Mouse (Mus musculus) E14TG2a.4 (cell line): ENCODE measurements around the gene Myo9b.

ENCODE experiments used
- H3K27me3 ChIP-seq: 2 replicates; pipeline ENCODE4 v1.6.1; 2014; ENCODE audit warnings: low read length, control low read depth; ENCODE audit not compliant: insufficient read depth
- H3K36me3 ChIP-seq: 2 replicates; pipeline ENCODE4 v1.6.1; 2014; ENCODE audit warnings: low read length, control low read depth; ENCODE audit not compliant: insufficient read depth
- H3K4me1 ChIP-seq: replicated peaks from 2 replicates; pipeline ENCODE4 v1.6.1; 2014; ENCODE audit warnings: low read depth, low read length, control low read depth
- H3K4me3 ChIP-seq: replicated peaks from 2 replicates; pipeline ENCODE4 v1.5.1; 2014; ENCODE audit warnings: mild to moderate bottlenecking, low read length
- H3K9me3 ChIP-seq: 2 replicates; pipeline ENCODE4 v1.6.1; 2014; ENCODE audit warnings: low read length, control low read depth
- CTCF ChIP-seq: conservative IDR thresholded peaks from 2 replicates; pipeline ENCODE4 v1.5.1; 2014; ENCODE audit warnings: low read length
- NANOG ChIP-seq: IDR thresholded peaks from 2 replicates; pipeline ENCODE4 v1.6.1; 2014; ENCODE audit warnings: borderline replicate concordance, low read length, mixed read lengths
- POU5F1 ChIP-seq: IDR thresholded peaks from 2 replicates; pipeline ENCODE4 v1.6.1; 2014; ENCODE audit warnings: low read length, borderline replicate concordance

The Myo9b gene

GRCm38 (mm10) chr8:71358026-71358425 lies 85.5 kb downstream of the Myo9b start:
- H3K4me3 ChIP-seq: peak overlapping the region; percentile 39; the same call in 1 of the 2 replicates
- H3K4me1 ChIP-seq: peaks cover 22% of the 10 kb centered on the region
- H3K9me3 ChIP-seq: no peaks in the 10 kb centered on the region
- H3K27me3 ChIP-seq: no peaks in the 10 kb centered on the region
- peaks cover 75% of the 10 kb centered on the region for H3K36me3 ChIP-seq
- peak; percentile 27; the same call in 1 of the 2 replicates for TF ChIP-seq CTCF
- no peak for TF ChIP-seq POU5F1

DNA sequence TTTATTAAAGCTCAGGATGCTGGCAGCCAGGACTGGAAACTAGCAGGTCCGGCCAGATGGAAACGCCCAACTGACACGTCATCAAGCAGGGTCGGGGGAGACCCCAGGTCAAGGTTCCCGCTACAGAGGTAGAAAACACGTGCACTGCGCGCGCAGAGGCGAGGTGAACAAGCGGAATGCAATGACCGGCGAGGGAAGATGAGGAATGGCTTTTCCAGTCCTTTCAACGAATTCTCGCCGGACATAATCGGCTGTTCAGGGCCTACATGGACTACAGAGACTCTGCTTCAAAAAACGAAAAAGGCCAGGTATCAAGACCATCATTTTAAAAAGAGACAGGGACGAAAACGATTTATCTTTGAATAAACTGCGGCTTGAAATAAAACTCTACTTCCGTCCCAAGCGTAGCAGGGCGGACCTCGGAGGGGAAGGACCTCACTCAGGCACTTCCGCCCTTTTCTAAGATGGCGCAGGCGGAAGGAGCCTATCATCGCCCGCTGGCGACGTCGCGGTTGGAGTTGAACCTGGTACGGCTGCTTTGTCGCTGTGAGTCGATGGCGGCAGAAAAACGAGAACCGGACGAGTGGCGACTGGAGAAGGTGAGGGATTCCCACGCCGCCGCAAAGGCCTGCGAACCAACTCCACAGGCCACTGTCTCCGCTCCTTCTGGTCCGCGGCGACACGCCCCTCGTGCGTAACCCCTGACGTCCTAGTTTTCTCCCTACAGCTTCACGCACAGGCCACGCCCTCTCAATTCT lies 94.4 kb downstream of the Myo9b start, which contains the start of gene Use1:
Gene Use1 (plus strand): TSS at position 78 of the 758 bp plus-strand sequence.
- H3K36me3 ChIP-seq: peaks cover 26% of the 10 kb centered on the region
- no peak for TF ChIP-seq CTCF
- no peak for TF ChIP-seq NANOG
- no peak for TF ChIP-seq POU5F1
- no peaks in the 10 kb centered on the region for H3K9me3 ChIP-seq

GRCm38 (mm10) chr8:71367529-71368176 lies 95.1 kb downstream of the Myo9b start:
- Histone ChIP-seq H3K36me3 (peaks cover 29% of the 10 kb centered on the region), H3K27me3 (no peaks in the 10 kb centered on the region), H3K9me3 (no peaks in the 10 kb centered on the region), H3K4me3 (peak overlapping the region; percentile 86), H3K4me1 (peaks cover 49% of the 10 kb centered on the region)
- TF ChIP-seq CTCF (no peak), NANOG (no peak), POU5F1 (no peak)

More for the DNA sequence above, 94.4 kb downstream of the Myo9b start, which contains the start of gene Use1:
- Histone ChIP-seq H3K4me1 (peaks cover 43% of the 10 kb centered on the region), H3K4me3 (peak within 1 kb of the TSS; percentile 86), H3K27me3 (no peaks in the 10 kb centered on the region)

- H3K4me1 ChIP-seq: peaks cover 51% of the 10 kb centered on the region
- TF ChIP-seq CTCF: no peak
- no peak for TF ChIP-seq POU5F1
- TF ChIP-seq NANOG: no peak
- H3K27me3 ChIP-seq: no peaks in the 10 kb centered on the region
Measured at GRCm38 (mm10) chr8:71368366-71368765, 95.9 kb downstream of the Myo9b start.

GRCm38 (mm10) chr8:71369040-71369718 lies 96.7 kb downstream of the Myo9b start:
- H3K4me3 ChIP-seq: peak overlapping the region; percentile 86
- no peaks in the 10 kb centered on the region for H3K9me3 ChIP-seq
- H3K27me3 ChIP-seq: no peaks in the 10 kb centered on the region
- TF ChIP-seq POU5F1 (no peak), NANOG (no peak), CTCF (no peak)
- H3K4me1 ChIP-seq: peaks cover 54% of the 10 kb centered on the region
- H3K36me3 ChIP-seq: peaks cover 44% of the 10 kb centered on the region

More at GRCm38 (mm10) chr8:71368366-71368765, 95.9 kb downstream of the Myo9b start:
- Histone ChIP-seq H3K9me3 (no peaks in the 10 kb centered on the region), H3K36me3 (peaks cover 36% of the 10 kb centered on the region), H3K4me3 (peak overlapping the region; percentile 86)

DNA sequence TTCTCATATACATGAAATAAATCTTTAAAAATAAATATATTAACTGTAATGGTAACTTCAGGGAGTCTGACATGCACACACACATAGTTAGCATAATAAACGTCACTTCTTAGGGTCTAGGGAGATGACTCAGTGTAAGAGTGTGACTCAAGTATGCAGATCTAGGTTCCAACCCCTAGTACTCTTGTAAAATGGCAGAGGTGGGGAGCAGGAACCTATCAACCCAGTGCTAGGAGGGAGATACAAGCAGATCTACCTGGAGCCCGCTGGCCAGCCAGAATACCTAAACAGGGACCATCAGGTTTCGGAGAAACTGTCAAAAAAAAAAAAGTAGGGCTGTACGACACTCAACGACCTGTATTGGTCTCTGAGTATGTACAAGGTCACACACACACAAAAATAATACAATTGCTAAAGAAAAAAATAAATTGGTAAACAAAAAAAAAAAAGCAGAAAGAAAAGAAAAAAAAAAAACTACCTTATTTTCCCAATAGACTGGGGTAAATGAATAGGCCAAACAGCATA lies 98.3 kb downstream of the Myo9b start:
- Histone ChIP-seq H3K9me3 (no peaks in the 10 kb centered on the region), H3K4me1 (peaks cover 63% of the 10 kb centered on the region), H3K4me3 (peak overlapping the region; percentile 89), H3K27me3 (no peaks in the 10 kb centered on the region), H3K36me3 (peaks cover 56% of the 10 kb centered on the region)
- no peak for TF ChIP-seq CTCF
- TF ChIP-seq NANOG: no peak
- no peak for TF ChIP-seq POU5F1

GRCm38 (mm10) chr8:71371236-71371848 lies 98.8 kb downstream of the Myo9b start, which contains the start of gene Ocel1:
TSS of gene Ocel1 (plus strand) at chr8:71371298.
- H3K36me3 ChIP-seq: peaks cover 57% of the 10 kb centered on the region

GRCm38 (mm10) chr8:71372427-71372826 lies 99.9 kb downstream of the Myo9b start:
- H3K4me1 ChIP-seq: peaks cover 68% of the 10 kb centered on the region
- no peaks in the 10 kb centered on the region for H3K9me3 ChIP-seq
- peak overlapping the region; percentile 29; the same call in 1 of the 2 replicates for H3K4me3 ChIP-seq
- no peak for TF ChIP-seq NANOG
- no peak for TF ChIP-seq POU5F1
- no peak for TF ChIP-seq CTCF
- H3K27me3 ChIP-seq: peaks cover 16% of the 10 kb centered on the region
- peaks cover 68% of the 10 kb centered on the region for H3K36me3 ChIP-seq

More at GRCm38 (mm10) chr8:71371236-71371848, 98.8 kb downstream of the Myo9b start, which contains the start of gene Ocel1:
- Histone ChIP-seq H3K9me3 (no peaks in the 10 kb centered on the region), H3K27me3 (peaks cover 5% of the 10 kb centered on the region), H3K4me3 (peak within 1 kb of the TSS; percentile 89), H3K4me1 (peaks cover 60% of the 10 kb centered on the region)
- TF ChIP-seq CTCF: no peak
- no peak for TF ChIP-seq NANOG
- no peak for TF ChIP-seq POU5F1
